Mouse (Mus musculus): ENCODE results near the gene Slc26a1. TPM values are rescaled to one million over a fixed set of nuclear protein-coding genes. Genes with fewer than 3 reads are reported as not detected.

Gene Slc26a1
- polyA plus RNA-seq, 1 experiment from 2014 or later = 0.50 TPM

- Histone ChIP-seq H3K36me3 (peaks cover 9% of the 10 kb centered on the region; the same call in 1 of the 2 replicates), H3K27ac (no peak overlapping the region), H3K4me2 (no peak overlapping the region), H3K9me3 (no peaks in the 10 kb centered on the region), H3K4me3 (no peak overlapping the region), H3K27me3 (no peaks in the 10 kb centered on the region), H3K4me1 (peaks cover 18% of the 10 kb centered on the region), H3K9ac (no peak overlapping the region)
- 52% methylated on average over 2 of the region's 2 CpGs for WGBS
- no peak for ATAC-seq (ENCODE audit: borderline replicate concordance, extremely low read depth, low FRiP score, low TSS enrichment)
Observed at GRCm38 (mm10) chr5:108667370-108667769, 8.0 kb downstream of the Slc26a1 start.

DNA sequence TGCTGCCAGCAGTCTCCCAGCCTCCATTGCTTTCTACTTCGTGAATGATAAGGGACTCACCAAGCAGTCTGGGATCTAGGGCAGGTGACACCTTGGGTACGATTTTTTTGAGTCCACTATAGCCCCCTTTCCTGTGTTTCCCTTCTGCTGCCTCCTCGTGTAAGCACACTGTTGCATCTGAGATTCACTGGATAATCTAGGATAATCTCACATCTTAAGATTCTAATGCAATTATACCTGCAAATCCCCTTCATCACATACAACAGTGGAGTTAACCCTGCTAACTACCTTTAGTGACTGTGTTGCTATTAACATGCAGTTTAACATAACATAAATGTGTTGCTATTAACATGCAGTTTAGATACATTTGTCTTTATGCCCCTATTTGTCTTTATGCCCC, 10.3 kb downstream of the Slc26a1 start:
- Histone ChIP-seq H3K9me3 (no peaks in the 10 kb centered on the region), H3K9ac (no peak overlapping the region), H3K4me3 (no peak overlapping the region), H3K4me1 (peaks cover 16% of the 10 kb centered on the region), H3K27me3 (no peaks in the 10 kb centered on the region), H3K36me3 (no peaks in the 10 kb centered on the region), H3K4me2 (no peak overlapping the region), H3K27ac (no peak overlapping the region)
- no peak for ATAC-seq (ENCODE audit: borderline replicate concordance, extremely low read depth, low FRiP score, low TSS enrichment)
- WGBS = 36% methylated on average over 3 of the region's 3 CpGs

DNA sequence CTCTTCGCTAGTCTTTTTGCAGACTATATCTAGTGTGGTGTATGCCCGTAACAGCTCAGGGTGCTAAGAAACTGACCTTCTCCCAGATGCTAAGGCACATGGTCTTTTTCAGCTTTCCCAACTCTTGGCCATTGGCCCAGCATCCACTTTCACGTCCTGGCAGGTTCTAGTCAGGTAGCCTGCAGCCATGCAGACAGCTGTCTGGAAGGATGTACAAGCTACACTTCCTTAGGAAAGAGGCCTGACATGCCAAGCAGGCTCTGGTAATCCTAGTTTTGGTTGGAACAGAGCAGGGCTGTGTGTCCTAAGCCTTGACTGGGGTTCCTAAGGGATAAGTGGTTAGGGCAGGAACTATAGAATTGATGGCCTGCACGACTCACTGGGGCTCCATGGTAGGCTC, 12.6 kb downstream of the Slc26a1 start:
- no peak overlapping the region for H3K4me2 ChIP-seq
- no peaks in the 10 kb centered on the region for H3K27me3 ChIP-seq
- 85% methylated on average over 4 of the region's 4 CpGs for WGBS
- H3K4me1 ChIP-seq = peaks cover 16% of the 10 kb centered on the region
- no peak for ATAC-seq (ENCODE audit: borderline replicate concordance, extremely low read depth, low FRiP score, low TSS enrichment)
- no peak overlapping the region for H3K9ac ChIP-seq
- 0 out of 2 replicates have a peak, but pooled peaks cover under 1% of the 10 kb centered on the region for H3K36me3 ChIP-seq
- H3K27ac ChIP-seq = no peak overlapping the region
- no peaks in the 10 kb centered on the region for H3K9me3 ChIP-seq
- H3K4me3 ChIP-seq = no peak overlapping the region

DNA sequence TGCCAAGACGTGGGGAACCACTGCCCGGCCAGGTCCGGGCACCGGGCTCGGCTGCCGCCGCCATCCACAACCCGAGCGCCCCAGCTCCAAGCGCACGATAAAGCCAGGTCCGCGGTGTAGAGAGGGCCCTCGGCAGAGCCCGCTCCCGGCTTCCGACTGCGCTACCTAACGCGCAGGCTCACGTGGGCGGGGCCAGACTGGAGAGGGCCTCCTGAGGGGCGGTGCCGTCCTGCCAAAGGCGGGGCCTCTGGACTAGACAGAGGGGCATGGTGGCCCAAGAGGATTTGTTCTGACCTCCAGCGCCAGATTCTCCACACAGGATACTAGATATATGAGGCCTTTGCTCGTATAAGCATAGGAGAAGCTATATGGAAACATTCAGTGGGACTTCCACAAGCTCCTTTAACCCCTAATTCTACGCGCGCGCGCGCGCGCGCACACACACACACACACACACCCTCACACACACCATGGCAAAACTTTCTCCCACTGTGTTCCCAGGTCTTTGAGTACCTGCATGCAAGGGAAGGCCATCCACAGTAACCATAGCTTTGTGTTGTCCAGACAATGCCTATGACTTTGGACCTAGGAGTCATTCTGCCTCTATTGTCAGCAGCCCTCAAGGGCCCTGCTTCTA, 14.6 kb downstream of the Slc26a1 start:
- peak overlapping the region; percentile 87 for H3K9ac ChIP-seq
- H3K9me3 ChIP-seq = no peaks in the 10 kb centered on the region
- H3K36me3 ChIP-seq = peaks cover 4% of the 10 kb centered on the region
- no peaks in the 10 kb centered on the region for H3K27me3 ChIP-seq
- H3K4me2 ChIP-seq = peak overlapping the region; percentile 84
- peaks cover 16% of the 10 kb centered on the region for H3K4me1 ChIP-seq
- WGBS = 12% methylated on average over 36 of the region's 36 CpGs
- peak overlapping the region; percentile 52; the same call in 1 of the 2 replicates for H3K27ac ChIP-seq
- peak; percentile 98 for ATAC-seq (ENCODE audit: borderline replicate concordance, extremely low read depth, low FRiP score, low TSS enrichment)
- H3K4me3 ChIP-seq = peak overlapping the region; percentile 79

- peak within 1 kb of the TSS; percentile 87 for H3K9ac ChIP-seq
- peaks cover 16% of the 10 kb centered on the region for H3K4me1 ChIP-seq
- peak within 1 kb of the TSS; percentile 84 for H3K4me2 ChIP-seq
- peak within 1 kb of the TSS; percentile 52; the same call in 1 of the 2 replicates for H3K27ac ChIP-seq
- no peaks in the 10 kb centered on the region for H3K27me3 ChIP-seq
- peaks cover 12% of the 10 kb centered on the region for H3K36me3 ChIP-seq
- peak within 1 kb of the TSS; percentile 79 for H3K4me3 ChIP-seq
- peak; percentile 1 for ATAC-seq (ENCODE audit: borderline replicate concordance, extremely low read depth, low FRiP score, low TSS enrichment)
- 9% methylated on average over 24 of the region's 24 CpGs for WGBS
- H3K9me3 ChIP-seq = no peaks in the 10 kb centered on the region
Observed at GRCm38 (mm10) chr5:108659698-108660631, 15.4 kb downstream of the Slc26a1 start, which contains the start of gene Idua. Idua (plus strand) TSS chr5:108660331.

GRCm38 (mm10) chr5:108658611-108659010, 16.8 kb downstream of the Slc26a1 start:
- Histone ChIP-seq H3K27ac (no peak overlapping the region), H3K9me3 (no peaks in the 10 kb centered on the region), H3K4me2 (no peak overlapping the region), H3K27me3 (no peaks in the 10 kb centered on the region), H3K36me3 (peaks cover 26% of the 10 kb centered on the region), H3K4me1 (peaks cover 16% of the 10 kb centered on the region), H3K9ac (no peak overlapping the region), H3K4me3 (no peak overlapping the region)
- WGBS = 96% methylated on average over 1 of the region's 1 CpGs
- ATAC-seq (ENCODE audit: borderline replicate concordance, extremely low read depth, low FRiP score, low TSS enrichment) = no peak

- Histone ChIP-seq H3K36me3 (peaks cover 31% of the 10 kb centered on the region), H3K27me3 (no peaks in the 10 kb centered on the region), H3K9ac (no peak overlapping the region), H3K9me3 (no peaks in the 10 kb centered on the region), H3K4me1 (peaks cover 16% of the 10 kb centered on the region), H3K4me2 (no peak overlapping the region), H3K27ac (no peak overlapping the region), H3K4me3 (no peak overlapping the region)
- no peak for ATAC-seq (ENCODE audit: borderline replicate concordance, extremely low read depth, low FRiP score, low TSS enrichment)
- 73% methylated on average over 5 of the region's 5 CpGs for WGBS
Observed at GRCm38 (mm10) chr5:108657406-108657805, 18.0 kb downstream of the Slc26a1 start.

GRCm38 (mm10) chr5:108655891-108656650, 19.3 kb downstream of the Slc26a1 start:
- H3K9ac ChIP-seq = no peak overlapping the region
- ATAC-seq (ENCODE audit: borderline replicate concordance, extremely low read depth, low FRiP score, low TSS enrichment) = no peak
- H3K4me3 ChIP-seq = no peak overlapping the region
- no peak overlapping the region for H3K27ac ChIP-seq
- H3K9me3 ChIP-seq = no peaks in the 10 kb centered on the region
- no peaks in the 10 kb centered on the region for H3K27me3 ChIP-seq
- no peak overlapping the region for H3K4me2 ChIP-seq
- 93% methylated on average over 15 of the region's 15 CpGs for WGBS
- H3K36me3 ChIP-seq = peaks cover 36% of the 10 kb centered on the region
- peaks cover 16% of the 10 kb centered on the region for H3K4me1 ChIP-seq

DNA sequence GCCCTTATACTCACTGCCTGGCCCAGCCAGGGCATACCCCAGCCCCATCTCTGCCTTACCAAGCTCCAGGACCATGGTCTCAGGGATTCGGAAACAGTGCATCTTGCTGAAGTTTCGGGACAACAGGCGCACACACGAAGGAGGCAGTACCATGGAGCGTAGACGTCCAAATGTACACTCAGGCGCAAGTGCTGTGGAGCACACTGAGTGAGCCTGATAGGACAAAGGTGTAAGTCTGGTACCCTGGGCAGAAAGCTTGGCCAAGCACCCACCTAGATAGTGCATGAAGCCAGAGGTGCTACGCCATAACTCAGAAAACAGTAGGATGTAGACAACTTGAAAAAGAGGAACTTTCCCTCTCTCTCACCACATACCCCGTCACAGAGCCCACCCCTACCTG, 20.0 kb downstream of the Slc26a1 start:
- H3K4me3 ChIP-seq = no peak overlapping the region
- no peaks in the 10 kb centered on the region for H3K9me3 ChIP-seq
- H3K9ac ChIP-seq = no peak overlapping the region
- no peak for ATAC-seq (ENCODE audit: borderline replicate concordance, extremely low read depth, low FRiP score, low TSS enrichment)
- 91% methylated on average over 9 of the region's 9 CpGs for WGBS
- H3K27me3 ChIP-seq = no peaks in the 10 kb centered on the region
- no peak overlapping the region for H3K27ac ChIP-seq
- H3K36me3 ChIP-seq = peaks cover 42% of the 10 kb centered on the region
- peaks cover 12% of the 10 kb centered on the region for H3K4me1 ChIP-seq
- no peak overlapping the region for H3K4me2 ChIP-seq

GRCm38 (mm10) chr5:108654444-108654990, 20.9 kb downstream of the Slc26a1 start:
- Histone ChIP-seq H3K4me3 (no peak overlapping the region), H3K9ac (no peak overlapping the region), H3K4me1 (peaks cover 7% of the 10 kb centered on the region), H3K9me3 (no peaks in the 10 kb centered on the region), H3K27me3 (no peaks in the 10 kb centered on the region), H3K36me3 (peaks cover 46% of the 10 kb centered on the region), H3K27ac (no peak overlapping the region), H3K4me2 (no peak overlapping the region)
- ATAC-seq (ENCODE audit: borderline replicate concordance, extremely low read depth, low FRiP score, low TSS enrichment) = no peak
- 93% methylated on average over 10 of the region's 10 CpGs for WGBS

DNA sequence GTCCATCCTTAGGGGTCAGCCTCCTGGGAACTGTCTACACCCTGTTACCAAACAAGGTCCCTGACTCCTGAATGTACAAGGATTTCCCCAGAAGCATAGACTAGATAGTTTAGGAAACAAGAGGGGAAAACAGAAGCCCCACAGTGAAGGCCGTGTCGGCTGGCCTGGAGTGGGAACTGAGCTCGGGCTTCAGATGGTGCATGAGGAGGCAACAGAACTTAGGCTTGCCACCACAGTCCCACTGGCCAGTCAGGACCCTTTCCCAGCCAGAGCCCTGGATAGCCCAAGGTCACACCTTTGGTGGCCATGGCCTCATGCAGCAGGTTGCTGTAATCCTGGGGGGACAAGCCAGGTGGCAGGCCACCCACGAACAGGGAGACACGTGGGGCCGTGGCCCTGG, 22.0 kb downstream of the Slc26a1 start:
- WGBS = 93% methylated on average over 6 of the region's 6 CpGs
- no peak overlapping the region for H3K9ac ChIP-seq
- no peaks in the 10 kb centered on the region for H3K27me3 ChIP-seq
- H3K4me1 ChIP-seq = no peaks in the 10 kb centered on the region
- H3K4me3 ChIP-seq = no peak overlapping the region
- H3K36me3 ChIP-seq = peaks cover 57% of the 10 kb centered on the region
- H3K4me2 ChIP-seq = no peak overlapping the region
- no peaks in the 10 kb centered on the region for H3K9me3 ChIP-seq
- ATAC-seq (ENCODE audit: borderline replicate concordance, extremely low read depth, low FRiP score, low TSS enrichment) = no peak
- H3K27ac ChIP-seq = no peak overlapping the region
